8 mouse cellular contexts compared by ENCODE assay signal in the genomic region with DNA sequence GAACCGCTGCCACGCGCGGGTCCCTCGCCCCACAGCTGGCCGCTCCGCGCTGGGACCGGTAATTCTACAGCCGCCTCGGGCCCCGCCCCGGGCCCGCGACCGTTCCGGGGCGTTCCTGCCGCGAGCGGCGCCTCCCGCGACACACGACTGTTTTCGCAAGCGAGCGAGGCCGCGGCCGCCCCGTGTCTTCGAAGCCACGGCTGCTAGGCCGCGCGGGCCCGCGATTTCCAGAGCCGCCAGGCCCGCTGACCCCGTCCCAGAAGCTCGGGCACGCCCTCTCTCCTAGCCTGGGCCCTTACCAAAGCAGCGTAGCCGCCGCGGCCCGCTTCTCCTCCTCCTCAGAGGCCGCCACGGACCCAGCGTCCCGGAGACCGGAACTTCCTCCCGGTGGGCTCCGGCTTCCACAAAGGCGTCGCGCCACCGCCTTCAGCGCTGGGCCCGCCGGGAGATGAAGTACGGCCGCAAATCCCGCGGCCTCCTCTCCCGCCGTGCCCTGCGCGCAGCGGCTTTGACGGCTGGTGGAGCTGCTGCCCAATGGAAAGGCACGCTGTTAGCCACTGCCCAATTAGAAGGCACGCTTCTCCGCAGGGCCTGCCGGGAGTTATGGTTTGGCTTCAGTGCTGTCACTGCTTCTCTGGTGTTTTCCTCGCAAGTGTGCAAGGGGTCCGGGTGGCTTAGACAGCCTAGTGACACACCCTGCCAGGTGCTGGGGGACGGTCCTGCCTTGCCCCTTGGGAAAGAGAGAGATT. TPM values are rescaled to one million over a fixed set of nuclear protein-coding genes. Genes with fewer than 3 reads are reported as not detected.
DNase-seq lines count a peak whose midpoint lies in the region; ATAC-seq and TF ChIP-seq lines count a peak whose summit lies in the region.

No protein-coding gene starts in this region.

- H3K4me2 ChIP-seq in embryonic facial prominence, embryonic 14.5 days (ENCODE audit: low read depth, low read length): peak overlapping the region; percentile 84
- peak overlapping the region; percentile 79 for H3K4me2 ChIP-seq in limb, embryonic 13.5 days (replicated peaks)
- H3K4me2 ChIP-seq in midbrain, embryonic 16.5 days (ENCODE audit: low read length): peak overlapping the region; percentile 92

- DNase-seq in 3T3-L1 (ENCODE audit: low read depth, low spot score): peak; percentile 87
- DNase-seq in adrenal gland, postnatal 4 days (ENCODE audit: low spot score in 2 of 2): peak; percentile 76 to 91
- DNase-seq in embryonic facial prominence, embryonic 14.5 days (ENCODE audit: low spot score): peak; percentile 98
- peak; percentile 93 to 98 for DNase-seq in heart, adult 2 months
- DNase-seq in kidney, adult 8-10 months: peak; percentile 95 to 96
- DNase-seq in spleen, postnatal 10 days (ENCODE audit: low spot score in 2 of 2): peak; percentile 88 to 93

- peak overlapping the region; percentile 99 for H3K4me3 ChIP-seq in embryonic facial prominence, embryonic 14.5 days (ENCODE audit: low read depth, low read length)
- H3K4me3 ChIP-seq in heart, adult 2 months: peak overlapping the region; percentile 97
- peak overlapping the region; percentile 98 for H3K4me3 ChIP-seq in limb, embryonic 13.5 days
- peak overlapping the region; percentile 99 for H3K4me3 ChIP-seq in midbrain, embryonic 16.5 days (ENCODE audit: low read depth, low read length)

- H3K79me2 ChIP-seq in heart, adult 2 months (replicated peaks; ENCODE audit: control insufficient read depth, insufficient read depth, low read length): no peaks in the 10 kb centered on the region; the same call in 1 of the 2 replicates

- no peak for TF ChIP-seq CTCF in heart, adult 2 months (IDR thresholded peaks at IDR 0.05)

- H3K27ac ChIP-seq in embryonic facial prominence, embryonic 14.5 days (replicated peaks; ENCODE audit: low read depth, low read length): peak overlapping the region; percentile 96
- peak overlapping the region; percentile 85 for H3K27ac ChIP-seq in heart, adult 2 months
- peak overlapping the region; percentile 90 for H3K27ac ChIP-seq in limb, embryonic 13.5 days
- peak overlapping the region; percentile 94 for H3K27ac ChIP-seq in midbrain, embryonic 16.5 days (ENCODE audit: low read length)

- intact Hi-C loops in heart, adult 2 months (cut with DNase I): loop anchor here (1.0 kb wide), 1 partner anchor 16 kb away; a partner anchor contains a TSS

- no peaks in the 10 kb centered on the region for H3K9me3 ChIP-seq in embryonic facial prominence, embryonic 14.5 days (ENCODE audit: control insufficient read depth, low read length)
- no peaks in the 10 kb centered on the region for H3K9me3 ChIP-seq in limb, embryonic 13.5 days
- no peaks in the 10 kb centered on the region for H3K9me3 ChIP-seq in midbrain, embryonic 16.5 days (replicated peaks; ENCODE audit: control insufficient read depth, low read length, poor library complexity, severe bottlenecking)

- WGBS in embryonic facial prominence, embryonic 14.5 days: under 1% methylated on average over 58 of the region's 80 CpGs
- under 1% methylated on average over 80 of the region's 80 CpGs for WGBS in heart, adult 2 months
- under 1% methylated on average over 76 of the region's 80 CpGs for WGBS in limb, embryonic 13.5 days
- under 1% methylated on average over 67 of the region's 80 CpGs for WGBS in midbrain, embryonic 16.5 days

- H3K9ac ChIP-seq in embryonic facial prominence, embryonic 14.5 days (ENCODE audit: low read depth, low read length): peak overlapping the region; percentile 98
- peak overlapping the region; percentile 97 for H3K9ac ChIP-seq in heart, adult 2 months (ENCODE audit: low read depth, low read length)
- H3K9ac ChIP-seq in limb, embryonic 13.5 days: peak overlapping the region; percentile 99
- H3K9ac ChIP-seq in midbrain, embryonic 16.5 days (ENCODE audit: low read depth, low read length): peak overlapping the region; percentile 96

- TF ChIP-seq POLR2A in heart, adult 2 months (IDR thresholded peaks at IDR 0.05; ENCODE audit: insufficient read depth, low read depth, low read length): peak; percentile 99

- peaks cover 14% of the 10 kb centered on the region for H3K4me1 ChIP-seq in embryonic facial prominence, embryonic 14.5 days (ENCODE audit: control insufficient read depth, insufficient read depth, low read length)
- H3K4me1 ChIP-seq in heart, adult 2 months (ENCODE audit: control insufficient read depth, insufficient read depth, low read length): no peaks in the 10 kb centered on the region; the same call in none of the 2 replicates
- peaks cover 17% of the 10 kb centered on the region for H3K4me1 ChIP-seq in limb, embryonic 13.5 days
- peaks cover 17% of the 10 kb centered on the region for H3K4me1 ChIP-seq in midbrain, embryonic 16.5 days (ENCODE audit: control insufficient read depth, insufficient read depth, low read length)

- peak; percentile 27; the same call in 1 of the 2 replicates for TF ChIP-seq EP300 in heart, adult 2 months (IDR thresholded peaks at IDR 0.05; ENCODE audit: insufficient read depth, low read depth, low read length)

- peaks cover 10% of the 10 kb centered on the region; the same call in 1 of the 2 replicates for H3K36me3 ChIP-seq in embryonic facial prominence, embryonic 14.5 days (ENCODE audit: control insufficient read depth, insufficient read depth, low read length)
- peaks cover 7% of the 10 kb centered on the region for H3K36me3 ChIP-seq in heart, adult 2 months (ENCODE audit: control insufficient read depth, insufficient read depth, low read length)
- H3K36me3 ChIP-seq in limb, embryonic 13.5 days: peaks cover 9% of the 10 kb centered on the region
- H3K36me3 ChIP-seq in midbrain, embryonic 16.5 days (ENCODE audit: control insufficient read depth, insufficient read depth, low read length): 0 out of 2 replicates have a peak, but pooled peaks cover 2% of the 10 kb centered on the region

- peak; percentile 100 for ATAC-seq in embryonic facial prominence, embryonic 14.5 days (ENCODE audit: low read depth)
- ATAC-seq in limb, embryonic 13.5 days (ENCODE audit: low FRiP score, low read depth): peak; percentile 100
- ATAC-seq in midbrain, embryonic 16.5 days: peak; percentile 99

- H3K27me3 ChIP-seq in embryonic facial prominence, embryonic 14.5 days (replicated peaks; ENCODE audit: control insufficient read depth, insufficient read depth, low read length): no peaks in the 10 kb centered on the region
- H3K27me3 ChIP-seq in heart, adult 2 months (ENCODE audit: control insufficient read depth, insufficient read depth, low read length): no peaks in the 10 kb centered on the region
- H3K27me3 ChIP-seq in limb, embryonic 13.5 days: no peaks in the 10 kb centered on the region
- H3K27me3 ChIP-seq in midbrain, embryonic 16.5 days (ENCODE audit: control insufficient read depth, insufficient read depth, low read depth, low read length): no peaks in the 10 kb centered on the region

RNA-seq across cellular contexts. Expression of a gene that starts 0.5 kb away (rescaled TPM):
- total RNA-seq in adrenal gland, postnatal 4 days (2021): 10 to 100 TPM; 56.4 to 61.8 TPM
- polyA plus RNA-seq in embryonic facial prominence, embryonic 14.5 days (2014; fragmentation: Nextera tagmentation; extraction: Ambion mirVana): 52.2 and 61.0 TPM in 2 replicates
- total RNA-seq in heart, adult 2 months (2021): 10 to 100 TPM; 29.8 to 31.2 TPM
- 8.3 and 18.1 TPM in 2 replicates for polyA plus RNA-seq in heart, adult 2 months (2012; rRNA removed)
- polyA plus RNA-seq in limb, embryonic 13.5 days (2015; fragmentation: Nextera tagmentation; extraction: Ambion mirVana): 94.7 and 97.7 TPM in 2 replicates
- 95.5 and 113 TPM in 2 replicates for polyA plus RNA-seq in midbrain, embryonic 16.5 days (2015; fragmentation: Nextera tagmentation; extraction: Ambion mirVana)

RNA-seq across cellular contexts. Expression of a gene that starts 15.4 kb away (rescaled TPM):
- 10 to 100 TPM; 11.8 to 11.9 TPM for total RNA-seq in adrenal gland, postnatal 4 days (2021)
- polyA plus RNA-seq in embryonic facial prominence, embryonic 14.5 days (2014; fragmentation: Nextera tagmentation; extraction: Ambion mirVana): 11.4 and 11.8 TPM in 2 replicates
- 10 to 100 TPM; 11.0 to 11.2 TPM for total RNA-seq in heart, adult 2 months (2021)
- polyA plus RNA-seq in heart, adult 2 months (2012; rRNA removed): 15.1 and 16.0 TPM in 2 replicates
- polyA plus RNA-seq in limb, embryonic 13.5 days (2015; fragmentation: Nextera tagmentation; extraction: Ambion mirVana): 11.0 and 13.4 TPM in 2 replicates
- polyA plus RNA-seq in midbrain, embryonic 16.5 days (2015; fragmentation: Nextera tagmentation; extraction: Ambion mirVana): 23.3 and 23.4 TPM in 2 replicates

RNA-seq across cellular contexts. Expression of a gene that starts 34.1 kb away (rescaled TPM):
- 10 to 100 TPM; 10.8 to 15.7 TPM for total RNA-seq in adrenal gland, postnatal 4 days (2021)
- 2.8 and 3.1 TPM in 2 replicates for polyA plus RNA-seq in embryonic facial prominence, embryonic 14.5 days (2014; fragmentation: Nextera tagmentation; extraction: Ambion mirVana)
- total RNA-seq in heart, adult 2 months (2021): 1 to 10 TPM; 3.1 to 3.3 TPM
- polyA plus RNA-seq in heart, adult 2 months (2012; rRNA removed): 11.3 and 12.5 TPM in 2 replicates
- 3.2 and 3.3 TPM in 2 replicates for polyA plus RNA-seq in limb, embryonic 13.5 days (2015; fragmentation: Nextera tagmentation; extraction: Ambion mirVana)
- polyA plus RNA-seq in midbrain, embryonic 16.5 days (2015; fragmentation: Nextera tagmentation; extraction: Ambion mirVana): 1.4 and 2.6 TPM in 2 replicates

RNA-seq across cellular contexts. Expression of a gene that starts 55.7 kb away (rescaled TPM):
- total RNA-seq in adrenal gland, postnatal 4 days (2021): not detected
- polyA plus RNA-seq in embryonic facial prominence, embryonic 14.5 days (2014; fragmentation: Nextera tagmentation; extraction: Ambion mirVana): not detected in 2 replicates
- total RNA-seq in heart, adult 2 months (2021): not detected
- 0.09 and 0.14 TPM in 2 replicates for polyA plus RNA-seq in heart, adult 2 months (2012; rRNA removed)
- not detected in 2 replicates for polyA plus RNA-seq in limb, embryonic 13.5 days (2015; fragmentation: Nextera tagmentation; extraction: Ambion mirVana)
- not detected in 2 replicates for polyA plus RNA-seq in midbrain, embryonic 16.5 days (2015; fragmentation: Nextera tagmentation; extraction: Ambion mirVana)

Comparison
In these comparisons a context has a peak if more than half of its experiments do, and no peak if none do; other contexts are left out.
1. Peak in every context shown above with its lines: DNase-seq, ATAC-seq, H3K4me3 ChIP-seq and H3K27ac ChIP-seq.